Mouse (Mus musculus): ENCODE measurements at regions not wholly inside any gene's neighbourhood (a gene's known extent, or its start where the extent isn't known, plus 50 kb on each side); places are given as distances from the start of the nearest gene placed in this dataset.

- CTCF ChIA-PET, result interaction anchor here (0.6 kb wide), 1 partner anchor 92 kb away, joined by 3 read pairs; no protein-coding TSS in a partner anchor
Measured at GRCm38 (mm10) chr8:88972993-88973690, 70.8 kb downstream of the Sall1 start.

- CTCF ChIA-PET, result no interaction called here
Measured at GRCm38 (mm10) chr8:88958843-88959242, 85.1 kb downstream of the Sall1 start.

- CTCF ChIA-PET, result no interaction called here
Measured at GRCm38 (mm10) chr8:88953178-88953577, 90.8 kb downstream of the Sall1 start.

GRCm38 (mm10) chr8:88951829-88952155, 92.2 kb downstream of the Sall1 start:
- CTCF ChIA-PET, result no interaction called here

GRCm38 (mm10) chr8:88951145-88951828, 92.7 kb downstream of the Sall1 start:
- CTCF ChIA-PET, result no interaction called here

GRCm38 (mm10) chr8:88949975-88950374, 94.0 kb downstream of the Sall1 start:
- CTCF ChIA-PET, result interaction anchor here (0.6 kb wide), 1 partner anchor 12 kb away, joined by 3 read pairs; no protein-coding TSS in a partner anchor

- CTCF ChIA-PET, result no interaction called here
Measured at GRCm38 (mm10) chr8:88948981-88949380, 95.0 kb downstream of the Sall1 start.

- CTCF ChIA-PET, result no interaction called here
Measured at GRCm38 (mm10) chr8:88948328-88948727, 95.6 kb downstream of the Sall1 start.

- CTCF ChIA-PET, result no interaction called here
Measured at GRCm38 (mm10) chr8:88947384-88947783, 96.6 kb downstream of the Sall1 start.

- CTCF ChIA-PET, result no interaction called here
Measured at GRCm38 (mm10) chr8:88945656-88946055, 98.3 kb downstream of the Sall1 start.

- CTCF ChIA-PET, result no interaction called here
Measured at GRCm38 (mm10) chr8:88944038-88944437, 99.9 kb downstream of the Sall1 start.

- CTCF ChIA-PET, result interaction anchor here (0.7 kb wide), 1 partner anchor 104 kb away, joined by 3 read pairs; no protein-coding TSS in a partner anchor
Measured at GRCm38 (mm10) chr8:88939071-88939746, 104.8 kb downstream of the Sall1 start.

- CTCF ChIA-PET, result no interaction called here
Measured at GRCm38 (mm10) chr8:88934708-88935107, 109.3 kb downstream of the Sall1 start.

- CTCF ChIA-PET, result no interaction called here
Measured at GRCm38 (mm10) chr8:88931050-88931449, 112.9 kb downstream of the Sall1 start.

GRCm38 (mm10) chr8:88930370-88930769, 113.6 kb downstream of the Sall1 start:
- CTCF ChIA-PET, result no interaction called here

- CTCF ChIA-PET, result no interaction called here
Measured at GRCm38 (mm10) chr8:88928675-88929377, 115.1 kb downstream of the Sall1 start.

- CTCF ChIA-PET, result no interaction called here
Measured at GRCm38 (mm10) chr8:88922840-88923239, 121.1 kb downstream of the Sall1 start.

- CTCF ChIA-PET, result no interaction called here
Measured at GRCm38 (mm10) chr8:88921967-88922366, 122.0 kb downstream of the Sall1 start.

- CTCF ChIA-PET, result no interaction called here
Measured at GRCm38 (mm10) chr8:88919282-88919681, 124.7 kb downstream of the Sall1 start.

- CTCF ChIA-PET, result no interaction called here
Measured at GRCm38 (mm10) chr8:88916064-88916463, 127.9 kb downstream of the Sall1 start.

GRCm38 (mm10) chr8:88914657-88915056, 129.3 kb downstream of the Sall1 start:
- CTCF ChIA-PET, result no interaction called here

GRCm38 (mm10) chr8:88914190-88914589, 129.8 kb downstream of the Sall1 start:
- CTCF ChIA-PET, result no interaction called here

All from spleen, embryonic (tissue).